In genomic region chr5:114807468-114807867, GRCm38 (mm10) we compare ENCODE assay signal across 12 mouse cellular contexts. TPM values are rescaled to one million over a fixed set of nuclear protein-coding genes. Genes with fewer than 3 reads are reported as not detected.
DNase-seq lines count a peak whose midpoint lies in the region; ATAC-seq lines count a peak whose summit lies in the region.
"Had no signal": no experiment of that assay in that cellular context is flagged by ENCODE, and none has a peak within 500 bp of the region (broad histone marks: within the 10 kb centered on the region; RNA-seq: fewer than 3 reads in every experiment).

No protein-coding gene starts in this region.

- no peak overlapping the region for H3K4me2 ChIP-seq in hindbrain, embryonic 13.5 days
- H3K4me2 ChIP-seq: intestine, embryonic 15.5 days had no signal

- no peak overlapping the region for H3K9ac ChIP-seq in hindbrain, embryonic 13.5 days
- H3K9ac ChIP-seq: intestine, embryonic 15.5 days had no signal

- H3K4me1 ChIP-seq in hindbrain, embryonic 13.5 days (replicated peaks) = peaks cover 44% of the 10 kb centered on the region
- H3K4me1 ChIP-seq in hindbrain, embryonic 10.5 days (replicated peaks) = peaks cover 22% of the 10 kb centered on the region
- H3K4me1 ChIP-seq in brown adipose tissue, adult 24 weeks (ENCODE audit: control insufficient read depth, insufficient read depth, insufficient read length, low read length) = no peaks in the 10 kb centered on the region
- H3K4me1 ChIP-seq: intestine, embryonic 15.5 days had no signal

- 29% methylated on average over 8 of the region's 8 CpGs for WGBS in hindbrain, embryonic 13.5 days
- 25% methylated on average over 8 of the region's 8 CpGs for WGBS in hindbrain, embryonic 10.5 days

- no peaks in the 10 kb centered on the region for H3K9me3 ChIP-seq in hindbrain, embryonic 13.5 days
- H3K9me3 ChIP-seq in hindbrain, embryonic 10.5 days = no peaks in the 10 kb centered on the region
- H3K9me3 ChIP-seq: intestine, embryonic 15.5 days had no signal

- intact Hi-C loops in left cerebral cortex, postnatal 36 days (cut with DNase I) = loop anchor here (5.0 kb wide), 1 partner anchor 35 kb away; the partner anchor contains the start of gene Ankrd13a

- ATAC-seq in hindbrain, embryonic 13.5 days (ENCODE audit: low FRiP score) = no peak
- ATAC-seq: intestine, embryonic 15.5 days had no signal

- H3K4me3 ChIP-seq in hindbrain, embryonic 13.5 days = no peak overlapping the region
- no peak overlapping the region for H3K4me3 ChIP-seq in hindbrain, embryonic 10.5 days
- no peak overlapping the region for H3K4me3 ChIP-seq in brown adipose tissue, adult 24 weeks (ENCODE audit: insufficient read depth, low read depth, low read length)
- H3K4me3 ChIP-seq: intestine, embryonic 15.5 days had no signal

- no peak for DNase-seq in hindbrain, embryonic 10.5 days (ENCODE audit: low spot score)
- DNase-seq in 416B (ENCODE audit: low read depth) (peak; percentile 84), liver (peak; percentile 73)
- no peak for DNase-seq in embryo, embryonic 10.5 days (ENCODE audit: low spot score)
- DNase-seq in left cerebral cortex, postnatal 36 days (ENCODE audit: low spot score in 2 of 2) = no peak
- no peak for DNase-seq in cerebellum, postnatal 14 days
- DNase-seq: adrenal gland, postnatal 10 days; lung, adult 18-20 months; thymus, adult 18-20 months had no signal

- H3K27me3 ChIP-seq in hindbrain, embryonic 13.5 days = no peaks in the 10 kb centered on the region
- no peaks in the 10 kb centered on the region for H3K27me3 ChIP-seq in hindbrain, embryonic 10.5 days (ENCODE audit: insufficient read depth, poor library complexity, severe bottlenecking)
- H3K27me3 ChIP-seq: intestine, embryonic 15.5 days had no signal

- H3K27ac ChIP-seq in hindbrain, embryonic 13.5 days = 0 out of 2 replicates have a peak overlapping the region, but pooled peaks have one; percentile 62
- H3K27ac ChIP-seq in hindbrain, embryonic 10.5 days = no peak overlapping the region
- H3K27ac ChIP-seq in brown adipose tissue, adult 24 weeks (replicated peaks; ENCODE audit: low read depth, low read length) = 0 out of 2 replicates have a peak overlapping the region, but pooled peaks have one; percentile 17
- H3K27ac ChIP-seq: intestine, embryonic 15.5 days had no signal

- H3K36me3 ChIP-seq in hindbrain, embryonic 13.5 days = peaks cover 81% of the 10 kb centered on the region
- peaks cover 95% of the 10 kb centered on the region for H3K36me3 ChIP-seq in hindbrain, embryonic 10.5 days

RNA-seq across cellular contexts. Expression of gene 1500011B03Rik, which starts 15.8 kb away (rescaled TPM):
- 261 and 279 TPM in 2 replicates for polyA plus RNA-seq in hindbrain, embryonic 13.5 days (2015; fragmentation: Nextera tagmentation; extraction: Ambion mirVana)
- 126 and 159 TPM in 2 replicates for polyA plus RNA-seq in hindbrain, embryonic 10.5 days (2016; fragmentation: Nextera tagmentation; extraction: Ambion mirVana)
- 2.1 and 5.5 TPM in 2 replicates for polyA plus RNA-seq in brown adipose tissue, adult 24 weeks (2012; ENCODE audit: insufficient read depth, insufficient read length, missing spikeins)
- 100 to 1,000 TPM; 169 to 176 TPM for total RNA-seq in left cerebral cortex, postnatal 36 days (2021)

RNA-seq across cellular contexts. Expression of gene Git2, which starts 32.2 kb away (rescaled TPM):
- polyA plus RNA-seq in hindbrain, embryonic 13.5 days (2015; fragmentation: Nextera tagmentation; extraction: Ambion mirVana) = 45.4 and 49.7 TPM in 2 replicates
- polyA plus RNA-seq in hindbrain, embryonic 10.5 days (2016; fragmentation: Nextera tagmentation; extraction: Ambion mirVana) = 39.3 and 39.7 TPM in 2 replicates
- polyA plus RNA-seq in brown adipose tissue, adult 24 weeks (2012; ENCODE audit: insufficient read depth, insufficient read length, missing spikeins) = 15.1 and 17.6 TPM in 2 replicates
- 10 to 100 TPM; 32.0 to 46.1 TPM for total RNA-seq in left cerebral cortex, postnatal 36 days (2021)

RNA-seq across cellular contexts. Expression of gene Ankrd13a, which starts 33.0 kb away (rescaled TPM):
- polyA plus RNA-seq in hindbrain, embryonic 13.5 days (2015; fragmentation: Nextera tagmentation; extraction: Ambion mirVana) = 37.5 and 39.6 TPM in 2 replicates
- 59.7 and 74.1 TPM in 2 replicates for polyA plus RNA-seq in hindbrain, embryonic 10.5 days (2016; fragmentation: Nextera tagmentation; extraction: Ambion mirVana)
- polyA plus RNA-seq in brown adipose tissue, adult 24 weeks (2012; ENCODE audit: insufficient read depth, insufficient read length, missing spikeins) = 37.1 and 53.8 TPM in 2 replicates
- total RNA-seq in left cerebral cortex, postnatal 36 days (2021) = 10 to 100 TPM; 34.7 to 35.4 TPM

RNA-seq across cellular contexts. Expression of gene 4930519G04Rik, which starts 46.0 kb away (rescaled TPM):
- polyA plus RNA-seq in hindbrain, embryonic 13.5 days (2015; fragmentation: Nextera tagmentation; extraction: Ambion mirVana) = not detected in 2 replicates
- not detected in 2 replicates for polyA plus RNA-seq in hindbrain, embryonic 10.5 days (2016; fragmentation: Nextera tagmentation; extraction: Ambion mirVana)
- polyA plus RNA-seq in brown adipose tissue, adult 24 weeks (2012; ENCODE audit: insufficient read depth, insufficient read length, missing spikeins) = not detected in 2 replicates
- total RNA-seq in left cerebral cortex, postnatal 36 days (2021) = not detected
- total RNA-seq: adrenal gland, postnatal 10 days had no signal
- polyA plus RNA-seq: intestine, embryonic 15.5 days had no signal

RNA-seq across cellular contexts. Expression of gene Gm9936, which starts 51.0 kb away (rescaled TPM):
- polyA plus RNA-seq in hindbrain, embryonic 13.5 days (2015; fragmentation: Nextera tagmentation; extraction: Ambion mirVana) = 1.9 and 2.2 TPM in 2 replicates
- 0.26 and 0.33 TPM in 2 replicates for polyA plus RNA-seq in hindbrain, embryonic 10.5 days (2016; fragmentation: Nextera tagmentation; extraction: Ambion mirVana)
- not detected in 2 replicates for polyA plus RNA-seq in brown adipose tissue, adult 24 weeks (2012; ENCODE audit: insufficient read depth, insufficient read length, missing spikeins)
- total RNA-seq in left cerebral cortex, postnatal 36 days (2021) = 1 to 10 TPM in 1 of 2 experiments, under 1 TPM in 1; 1.00 to 1.0 TPM

Comparison
In these comparisons a context has a peak if more than half of its experiments do, and no peak if none do; other contexts are left out.
1. DNase-seq: peak in 416B (single experiment) and liver (single experiment); none in hindbrain, embryonic 10.5 days (single experiment), embryo, embryonic 10.5 days (single experiment), left cerebral cortex, postnatal 36 days (0 of 2) and cerebellum, postnatal 14 days (0 of 2).
2. RNA of gene 1500011B03Rik, which starts 15.8 kb away (polyA plus RNA-seq): 261 to 279 TPM in hindbrain, embryonic 13.5 days and 126 to 159 TPM in hindbrain, embryonic 10.5 days; 2.1 to 5.5 TPM in brown adipose tissue, adult 24 weeks; every median in the first group is over 10 times any median in the second.